Mouse (Mus musculus) CH12.LX (cell line): ENCODE data around the gene Ugt1a6b.
"Not testable (repeated sequence)": the region's sequence is repeated elsewhere in the genome, so short reads cannot be mapped to it uniquely, and the experiment has no call there.

Experiments
- CHD1 ChIP-seq: IDR thresholded peaks from 2 replicates; pipeline ENCODE4 v1.6.1; 2012; ENCODE audit warnings: low read depth, low read length, improper control_type of control experiment, inconsistent platforms
- CTCF ChIP-seq, 2 experiments: IDR thresholded peaks in 1 of 2; conservative IDR thresholded peaks in 1 of 2; 2 replicates each; pipeline ENCODE4 v1.5.1; 2011 to 2012; ENCODE audit warnings: low read depth in 2 of 2, low read length in 2 of 2, improper control_type of control experiment in 1 of 2, inconsistent platforms in 1 of 2, mild to moderate bottlenecking in 1 of 2, moderate library complexity in 1 of 2
- GABPA ChIP-seq: IDR thresholded peaks from 2 replicates; pipeline ENCODE4 v1.6.1; 2012; ENCODE audit warnings: low read depth, low read length, improper control_type of control experiment, inconsistent platforms; ENCODE audit not compliant: insufficient replicate concordance
- HCFC1 ChIP-seq: IDR thresholded peaks from 2 replicates; pipeline ENCODE4 v1.6.1; 2012; ENCODE audit warnings: low read depth, mild to moderate bottlenecking, inconsistent platforms, low read length, improper control_type of control experiment
- MAFK ChIP-seq: IDR thresholded peaks from 2 replicates; pipeline ENCODE4 v1.6.1; 2011; ENCODE audit warnings: low read length, improper control_type of control experiment; ENCODE audit not compliant: insufficient replicate concordance
- MAX ChIP-seq: IDR thresholded peaks from 2 replicates; pipeline ENCODE4 v1.6.1; 2011; ENCODE audit warnings: low read length, improper control_type of control experiment
- POLR2A ChIP-seq: IDR thresholded peaks from 2 replicates; pipeline ENCODE4 v1.6.1; 2011; ENCODE audit warnings: low read depth, mild to moderate bottlenecking, improper control_type of control experiment, low read length
- RAD21 ChIP-seq: IDR thresholded peaks from 2 replicates; pipeline ENCODE4 v1.6.1; 2011; ENCODE audit warnings: low read depth, mild to moderate bottlenecking, low read length, improper control_type of control experiment, moderate library complexity
- TBP ChIP-seq: conservative IDR thresholded peaks from 2 replicates; pipeline ENCODE4 v1.6.1; 2011; ENCODE audit warnings: low read depth, low read length, improper control_type of control experiment
- ZC3H11A ChIP-seq: IDR thresholded peaks from 2 replicates; pipeline ENCODE4 v1.6.1; 2012; ENCODE audit warnings: low read depth, mild to moderate bottlenecking, inconsistent platforms, low read length, improper control_type of control experiment
- ZMIZ1 ChIP-seq: IDR thresholded peaks from 2 replicates; pipeline ENCODE4 v1.6.1; 2012; ENCODE audit warnings: low read depth, mild to moderate bottlenecking, inconsistent platforms, low read length, improper control_type of control experiment
- ZNF384 ChIP-seq: IDR thresholded peaks from 2 replicates; pipeline ENCODE4 v1.6.1; 2012; ENCODE audit warnings: low read depth, low read length, improper control_type of control experiment, inconsistent platforms

GRCm38 (mm10) chr1:88130223-88130622 is 27.2 kb downstream of the Ugt1a6b start:
- TF ChIP-seq CTCF (conservative IDR thresholded peaks at IDR 0.05 in 1 of 2, IDR thresholded peaks at IDR 0.05 in 1 of 2; ENCODE audit: low read depth in 2 of 2, low read length in 2 of 2); RAD21; ZMIZ1; POLR2A; ZC3H11A; GABPA; MAFK; HCFC1; ZNF384; TBP; MAX; CHD1: not testable (repeated sequence)
